Mouse (Mus musculus) liver, adult 2 months (tissue): Measurements from ENCODE around the gene Amh. TPM values are rescaled to one million over a fixed set of nuclear protein-coding genes. Genes with fewer than 3 reads are reported as not detected.
A peak's percentile ranks its signal among the peaks of the same experiment; 100 is the strongest.
"Not testable (repeated sequence)": the region's sequence is repeated elsewhere in the genome, so short reads cannot be mapped to it uniquely, and the experiment has no call there.

Experiments
- DNase-seq: peaks from one replicate; pipeline ENCODE4 v3.0.0-alpha.2; 2011; ENCODE audit warnings: low read depth, low spot score; ENCODE audit errors: extremely low read depth
- H3K27ac ChIP-seq: fragments of 200-500 bp; replicated peaks from 2 replicates; pipeline ENCODE4 v1.5.1; 2012; ENCODE audit warnings: low read depth, mild to moderate bottlenecking, control low read depth, inconsistent platforms, low read length; ENCODE audit not compliant: insufficient read depth
- H3K27me3 ChIP-seq: fragments of 200-500 bp; 2 replicates; pipeline ENCODE4 v1.6.1; 2012; ENCODE audit warnings: mild to moderate bottlenecking, moderate library complexity, low read length, inconsistent platforms; ENCODE audit not compliant: control insufficient read depth, insufficient read depth
- H3K36me3 ChIP-seq: fragments of 200-500 bp; 2 replicates; pipeline ENCODE4 v1.6.1; 2012; ENCODE audit warnings: low read length, inconsistent platforms; ENCODE audit not compliant: control insufficient read depth, insufficient read depth
- H3K4me1 ChIP-seq: fragments of 200-500 bp; 2 replicates; pipeline ENCODE4 v1.6.1; 2011; ENCODE audit warnings: low read length; ENCODE audit not compliant: control insufficient read depth, insufficient read depth
- H3K4me3 ChIP-seq: fragments of 200-500 bp; 2 replicates; pipeline ENCODE4 v1.5.1; 2011; ENCODE audit warnings: low read depth, mild to moderate bottlenecking, control low read depth, low read length, moderate library complexity; ENCODE audit not compliant: insufficient read depth
- H3K79me2 ChIP-seq: fragments of 200-500 bp; 2 replicates; pipeline ENCODE4 v1.6.1; 2012; ENCODE audit warnings: inconsistent platforms, mild to moderate bottlenecking, low read length, moderate library complexity; ENCODE audit not compliant: control insufficient read depth, insufficient read depth
- H3K9ac ChIP-seq: fragments of 200-500 bp; 2 replicates; pipeline ENCODE4 v1.6.1; 2012; ENCODE audit warnings: low read depth, mild to moderate bottlenecking, control low read depth, inconsistent platforms, low read length
- CTCF ChIP-seq: fragments of 200-500 bp; IDR thresholded peaks from 2 replicates; pipeline ENCODE4 v1.5.1; 2011; ENCODE audit warnings: low read depth, low read length, control low read depth
- POLR2A ChIP-seq: fragments of 200-500 bp; IDR thresholded peaks from 2 replicates; pipeline ENCODE4 v1.6.1; 2011; ENCODE audit warnings: low read length, control low read depth; ENCODE audit not compliant: insufficient read depth; ENCODE audit errors: extremely low read depth
- WGBS: fragments of 180-500 bp; shearing (Covaris S2); methylation state at CpG from one replicate; pipeline ENCODE4 v1.1.7; 2018; 5-methylcytosine and 5-hydroxymethylcytosine counted together
- polyA plus RNA-seq: library from polyadenylated mRNA; depleted of rRNA; stranded (reverse); fragments of >200 nt; gene quantifications from 2 replicates; pipeline ENCODE4 v1.2.3, GENCODE M21; 2012
- total RNA-seq: library from RNA; depleted of rRNA; stranded (reverse); fragments of >200 nt; gene quantifications from 2 replicates; pipeline ENCODE4 v1.2.3, GENCODE M21; 2014

Gene Amh
- total and polyA plus RNA-seq, 2 experiments, result 0.18 to 0.21 TPM

DNA sequence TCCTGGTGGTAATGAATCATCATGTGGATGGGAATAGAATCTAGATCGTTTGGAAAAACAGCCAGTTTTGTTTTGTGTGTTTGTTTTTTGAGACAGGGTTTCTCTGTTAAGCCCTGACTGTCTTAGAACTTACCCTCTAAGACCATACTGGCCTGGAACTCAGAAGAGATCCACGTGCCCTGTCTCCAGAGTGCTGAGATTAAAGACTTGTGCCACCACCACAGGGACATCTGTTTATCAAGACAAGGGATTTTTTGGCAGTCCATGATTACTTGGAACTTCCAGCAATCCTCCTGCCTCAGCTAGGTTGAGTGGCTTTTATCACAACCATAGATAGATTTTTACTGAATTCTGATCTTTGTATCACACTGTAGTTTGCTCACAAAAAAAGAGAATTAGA, 19.8 kb downstream of the Amh start:
- Histone ChIP-seq H3K4me3 (no peak overlapping the region), H3K9ac (no peak overlapping the region; the same call in 1 of the 2 replicates), H3K79me2 (peaks cover 16% of the 10 kb centered on the region; the same call in 1 of the 2 replicates), H3K27ac (peak overlapping the region; percentile 84; the same call in 1 of the 2 replicates), H3K27me3 (no peaks in the 10 kb centered on the region), H3K36me3 (peaks cover 7% of the 10 kb centered on the region), H3K4me1 (peaks cover 29% of the 10 kb centered on the region)
- 46% methylated on average over 2 of the region's 2 CpGs for WGBS
- TF ChIP-seq CTCF (no peak), POLR2A (no peak)
- DNase-seq, result peak; percentile 21

DNA sequence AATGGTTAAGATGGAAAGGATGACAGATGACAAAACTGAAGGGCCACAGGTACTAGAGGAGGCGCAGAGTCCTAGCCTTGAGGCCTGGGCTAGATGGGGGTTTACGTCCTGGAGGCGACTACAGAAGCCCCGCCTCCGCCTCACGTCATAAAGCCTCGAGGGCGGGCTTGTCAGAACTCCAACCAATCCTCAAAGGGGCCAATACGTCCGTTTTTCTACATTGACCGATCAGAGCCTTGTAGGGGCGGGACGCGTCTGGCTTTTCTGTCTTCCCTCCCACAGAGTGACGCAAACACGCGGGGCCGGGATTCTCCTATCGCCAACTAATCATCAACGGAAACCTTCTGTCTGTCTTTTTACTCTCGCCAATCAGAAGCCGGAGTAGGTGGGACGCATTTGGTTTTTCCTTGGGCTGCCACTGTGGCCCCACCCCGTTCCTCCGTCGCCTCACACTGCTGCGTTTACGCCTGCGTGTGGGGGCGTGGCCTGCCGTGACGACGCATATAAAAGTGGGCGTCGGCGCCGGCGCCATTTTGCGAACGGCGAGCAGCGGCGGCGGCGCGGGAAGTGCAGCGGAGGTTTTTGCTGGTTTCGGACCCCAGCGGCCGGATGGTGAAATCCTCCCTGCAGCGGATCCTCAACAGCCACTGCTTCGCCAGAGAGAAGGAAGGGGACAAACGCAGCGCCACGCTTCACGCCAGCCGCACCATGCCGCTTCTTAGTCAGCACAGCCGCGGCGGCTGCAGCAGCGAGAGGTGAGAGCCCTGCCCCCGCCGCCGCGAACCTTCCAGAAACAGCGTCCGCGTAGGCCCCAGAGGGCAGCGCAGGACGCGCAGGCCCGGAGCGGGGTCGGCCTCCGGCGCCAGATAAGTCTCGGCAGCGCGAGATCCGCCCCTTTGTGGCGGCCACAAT, 21.4 kb downstream of the Amh start, which contains the start of gene Oaz1:
Oaz1 (plus strand) TSS at position 506 of the 912 bp plus-strand sequence.
- peak within 1 kb of the TSS; percentile 98 for H3K27ac ChIP-seq
- peak within 1 kb of the TSS; percentile 99 for H3K9ac ChIP-seq
- H3K27me3 ChIP-seq, result no peaks in the 10 kb centered on the region
- H3K36me3 ChIP-seq, result peaks cover 8% of the 10 kb centered on the region
- TF ChIP-seq POLR2A (peak; percentile 89), CTCF (no peak)
- WGBS, result under 1% methylated on average over 76 of the region's 82 CpGs
- peak; percentile 98 for DNase-seq
- H3K79me2 ChIP-seq, result peaks cover 16% of the 10 kb centered on the region; the same call in 1 of the 2 replicates
- H3K4me1 ChIP-seq, result peaks cover 37% of the 10 kb centered on the region
- peak within 1 kb of the TSS; percentile 99 for H3K4me3 ChIP-seq

GRCm38 (mm10) chr10:80827063-80827869, 22.2 kb downstream of the Amh start:
- Histone ChIP-seq H3K9ac (peak overlapping the region; percentile 99), H3K4me1 (peaks cover 37% of the 10 kb centered on the region), H3K27me3 (no peaks in the 10 kb centered on the region), H3K79me2 (peaks cover 16% of the 10 kb centered on the region; the same call in 1 of the 2 replicates), H3K36me3 (peaks cover 8% of the 10 kb centered on the region), H3K4me3 (peak overlapping the region; percentile 99), H3K27ac (peak overlapping the region; percentile 56)
- TF ChIP-seq CTCF (no peak), POLR2A (no peak)
- 3% methylated on average over 29 of the region's 29 CpGs for WGBS
- peak; percentile 17 for DNase-seq

DNA sequence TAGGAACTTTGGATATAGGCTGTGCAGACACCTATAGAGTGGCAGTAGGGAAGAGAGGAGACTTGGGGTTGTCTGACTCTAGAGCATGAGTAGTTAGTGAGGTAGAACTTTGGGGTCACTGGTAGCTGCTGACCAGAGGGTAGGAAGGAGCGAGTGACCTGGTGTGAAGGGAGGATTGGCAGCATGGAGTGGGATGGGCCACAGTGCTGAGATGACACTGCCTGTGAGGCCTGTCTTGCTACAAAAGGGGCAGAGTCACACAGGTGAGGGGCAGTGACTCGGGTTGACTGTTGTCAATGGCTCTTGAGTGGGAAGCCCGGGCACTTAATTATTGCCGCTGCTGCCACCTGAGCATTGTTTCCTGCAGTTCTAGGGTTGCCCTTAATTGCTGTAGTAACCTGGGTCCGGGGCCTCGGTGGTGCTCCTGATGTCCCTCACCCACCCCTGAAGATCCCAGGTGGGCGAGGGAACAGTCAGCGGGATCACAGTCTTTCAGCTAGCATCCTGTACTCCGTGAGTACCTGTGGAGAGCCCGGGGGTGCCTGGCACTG, 22.9 kb downstream of the Amh start:
- 31% methylated on average over 10 of the region's 10 CpGs for WGBS
- Histone ChIP-seq H3K9ac (peak overlapping the region; percentile 99), H3K79me2 (peaks cover 16% of the 10 kb centered on the region; the same call in 1 of the 2 replicates), H3K4me3 (peak overlapping the region; percentile 99), H3K4me1 (peaks cover 37% of the 10 kb centered on the region), H3K27ac (no peak overlapping the region; the same call in 1 of the 2 replicates), H3K27me3 (no peaks in the 10 kb centered on the region), H3K36me3 (peaks cover 8% of the 10 kb centered on the region)
- DNase-seq, result peak; percentile 48
- TF ChIP-seq CTCF, result no peak
- TF ChIP-seq POLR2A, result no peak

GRCm38 (mm10) chr10:80828587-80828986, 23.5 kb downstream of the Amh start:
- 43% methylated on average over 9 of the region's 9 CpGs for WGBS
- not testable (repeated sequence) for H3K27me3 ChIP-seq, H3K36me3 ChIP-seq, DNase-seq, H3K27ac ChIP-seq
- Histone ChIP-seq H3K4me3 (peak overlapping the region; percentile 99; the same call in 1 of the 2 replicates), H3K4me1 (peaks cover 37% of the 10 kb centered on the region), H3K9ac (peak overlapping the region; percentile 55), H3K79me2 (peaks cover 16% of the 10 kb centered on the region; the same call in 1 of the 2 replicates)
